Mouse (Mus musculus) heart, postnatal 36 days (tissue): Measurements from ENCODE around the gene Olfr391-ps. TPM values are rescaled to one million over a fixed set of nuclear protein-coding genes. Genes with fewer than 3 reads are reported as not detected.

Source experiments
- DNase-seq, 2 experiments: peaks; one replicate each; pipeline ENCODE4 v3.0.0; 2021 to 2022
- intact Hi-C: fragments of 180-260 bp; cut with DNase I; formaldehyde crosslinking; loops from one replicate; pipeline ENCODE4 v1.15.1; 2025
- total RNA-seq, 2 experiments: library from RNA; stranded (reverse); gene quantifications; 2 replicates each; pipeline ENCODE4 v1.2.3; 2021

Olfr391-ps gene
- not detected for total RNA-seq

GRCm38 (mm10) chr11:73802952-73803351 is at the start of gene Olfr391-ps:
TSS of gene Olfr391-ps (minus strand) at chr11:73803052.
- intact Hi-C loops = no loop called here
- DNase-seq = no peak

- DNase-seq = no peak
- intact Hi-C loops = no loop called here
These were observed 48.5 kb upstream of the Olfr391-ps start, which contains the start of gene Olfr393 for GRCm38 (mm10) chr11:73851354-73851753. TSS of gene Olfr393 (minus strand) at chr11:73851454.

- DNase-seq = no peak
- intact Hi-C loops = no loop called here
These were observed 14.1 kb upstream of the Olfr391-ps start, which contains the start of gene Olfr392 for GRCm38 (mm10) chr11:73816949-73817348. TSS of gene Olfr392 (minus strand) at chr11:73817049.

- DNase-seq = no peak
- intact Hi-C loops = no loop called here
These were observed 20.2 kb downstream of the Olfr391-ps start, which contains the start of gene Olfr390 for GRCm38 (mm10) chr11:73782664-73783063. TSS of gene Olfr390 (plus strand) at chr11:73782964.

GRCm38 (mm10) chr11:73780613-73781012 is 22.2 kb downstream of the Olfr391-ps start, which contains the start of gene Olfr389:
TSS of gene Olfr389 (minus strand) at chr11:73780713.
- intact Hi-C loops = no loop called here
- DNase-seq = no peak

DNA sequence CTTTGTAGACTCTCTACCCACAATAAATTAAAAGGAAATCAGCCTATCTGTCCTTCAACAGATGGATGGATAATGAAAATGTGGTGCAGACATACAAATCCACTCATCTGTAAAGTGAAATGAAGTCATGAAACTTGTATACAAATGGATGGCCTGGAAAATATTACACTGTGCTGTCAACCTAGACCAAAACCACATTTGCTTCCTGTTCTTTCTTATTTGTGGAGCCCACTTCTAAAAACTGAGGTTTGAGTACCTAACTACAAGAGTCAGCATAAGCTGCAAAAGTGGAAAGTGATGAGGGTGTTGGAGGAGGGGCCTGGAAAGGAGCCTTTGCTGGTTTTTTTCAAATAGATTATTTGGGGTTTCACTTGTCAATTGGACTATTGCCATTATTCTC is 43.7 kb downstream of the Olfr391-ps start:
- DNase-seq = no peak
- intact Hi-C loops = no loop called here

Other genes starting within 250 kb of the Olfr391-ps start
- not detected for gene Olfr385, start 210.0 kb downstream of the Olfr391-ps start, total RNA-seq
- not detected for gene Olfr384, start 204.5 kb downstream of the Olfr391-ps start, total RNA-seq
- not detected for gene Zfp735, start 114.3 kb downstream of the Olfr391-ps start, total RNA-seq
- not detected for gene Olfr389, start 22.3 kb downstream of the Olfr391-ps start, total RNA-seq
- gene Olfr390, start 20.1 kb downstream of the Olfr391-ps start, total RNA-seq = not detected
- gene Olfr392, start 14.0 kb upstream of the Olfr391-ps start, total RNA-seq = not detected
- gene Olfr393, start 48.4 kb upstream of the Olfr391-ps start, total RNA-seq = not detected
- gene Olfr394, start 87.7 kb upstream of the Olfr391-ps start, total RNA-seq = not detected
- not detected for gene Olfr395, start 106.2 kb upstream of the Olfr391-ps start, total RNA-seq
- not detected for gene Olfr23, start 133.6 kb upstream of the Olfr391-ps start, total RNA-seq
- not detected for gene Olfr397, start 157.8 kb upstream of the Olfr391-ps start, total RNA-seq
- not detected for gene Olfr398, start 187.4 kb upstream of the Olfr391-ps start, total RNA-seq